Mouse (Mus musculus) E14TG2a.4 (cell line): Measurements from ENCODE around the gene Olfr1510.

Experiments used
- CTCF ChIP-seq: conservative IDR thresholded peaks from 2 replicates; pipeline ENCODE4 v1.5.1; 2014; ENCODE audit warnings: low read length
- NANOG ChIP-seq: IDR thresholded peaks from 2 replicates; pipeline ENCODE4 v1.6.1; 2014; ENCODE audit warnings: borderline replicate concordance, low read length, mixed read lengths
- POU5F1 ChIP-seq: IDR thresholded peaks from 2 replicates; pipeline ENCODE4 v1.6.1; 2014; ENCODE audit warnings: low read length, borderline replicate concordance

DNA sequence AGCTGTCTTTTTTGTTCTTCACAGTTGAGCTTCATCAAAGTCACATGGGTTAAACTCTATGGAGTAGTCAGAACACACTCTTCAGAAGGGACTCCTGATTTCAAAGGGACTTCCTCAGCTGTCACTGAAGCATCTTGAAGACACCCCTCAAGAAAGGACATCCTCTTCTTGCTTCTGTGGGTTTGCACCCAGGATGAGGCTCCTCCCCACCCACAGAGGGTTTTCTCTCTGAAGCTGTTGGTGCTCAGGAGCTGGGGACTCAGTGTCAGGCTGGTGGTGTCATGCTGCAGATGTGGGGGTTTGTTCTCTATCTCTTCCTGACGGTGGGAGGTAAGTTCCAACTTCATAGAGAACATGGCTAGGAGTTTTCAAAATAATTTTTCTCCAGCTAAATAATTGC lies 13.5 kb upstream of the Olfr1510 start:
- no peak for TF ChIP-seq CTCF
- TF ChIP-seq NANOG, result no peak
- TF ChIP-seq POU5F1, result no peak
